Mouse (Mus musculus) forebrain, embryonic 16.5 days (tissue): Measurements from ENCODE around the gene Cnot6l. TPM values are rescaled to one million over a fixed set of nuclear protein-coding genes. Genes with fewer than 3 reads are reported as not detected.
A peak's percentile ranks its signal among the peaks of the same experiment; 100 is the strongest.

Experiments used
- ATAC-seq: fragments of 200-750 bp; cut with Nextera tagmentation; 2 replicates; pipeline ENCODE4 v1.8.0; 2017; ENCODE audit warnings: mild to moderate bottlenecking, moderate library complexity
- H3K27ac ChIP-seq: fragments of 300-500 bp; sonication (generic); 2 replicates; pipeline ENCODE4 v1.5.1; 2014; ENCODE audit warnings: low read length, control low read depth
- H3K27me3 ChIP-seq: fragments of 300-500 bp; sonication (generic); replicated peaks from 2 replicates; pipeline ENCODE4 v1.6.1; 2014; ENCODE audit warnings: low read length; ENCODE audit not compliant: control insufficient read depth, insufficient read depth
- H3K36me3 ChIP-seq: fragments of 300-500 bp; sonication (generic); 2 replicates; pipeline ENCODE4 v1.6.1; 2014; ENCODE audit not compliant: control insufficient read depth, insufficient read depth
- H3K4me1 ChIP-seq: fragments of 300-500 bp; sonication (generic); replicated peaks from 2 replicates; pipeline ENCODE4 v1.6.1; 2014; ENCODE audit warnings: low read length; ENCODE audit not compliant: control insufficient read depth, insufficient read depth
- H3K4me2 ChIP-seq: fragments of 300-500 bp; sonication (generic); 2 replicates; pipeline ENCODE4 v1.6.1; 2014; ENCODE audit warnings: mild to moderate bottlenecking, low read length, control low read depth
- H3K4me3 ChIP-seq: fragments of 300-500 bp; sonication (generic); replicated peaks from 2 replicates; pipeline ENCODE4 v1.5.1; 2014; ENCODE audit warnings: mild to moderate bottlenecking, low read length, control low read depth
- H3K9ac ChIP-seq: fragments of 300-500 bp; sonication (generic); replicated peaks from 2 replicates; pipeline ENCODE4 v1.6.1; 2014; ENCODE audit warnings: low read depth, low read length, control low read depth
- H3K9me3 ChIP-seq: fragments of 300-500 bp; sonication (generic); 2 replicates; pipeline ENCODE4 v1.6.1; 2016; ENCODE audit warnings: low read length; ENCODE audit not compliant: control insufficient read depth
- WGBS: fragments of 180-500 bp; shearing (Covaris S2); extraction: QIAGEN DNeasy Blood & Tissue Kit; methylation state at CpG from one replicate; pipeline ENCODE4 v1.1.7; 2014; 5-methylcytosine and 5-hydroxymethylcytosine counted together
- polyA plus RNA-seq: library from polyadenylated mRNA; unstranded; fragments of >200 nt; fragmentation: Nextera tagmentation; extraction: Ambion mirVana; gene quantifications from 2 replicates; pipeline ENCODE4 v1.2.1, GENCODE M21; 2015

The Cnot6l gene
- 13.9 and 16.7 TPM in 2 replicates for polyA plus RNA-seq

- H3K4me1 ChIP-seq = peaks cover 14% of the 10 kb centered on the region
- no peak for ATAC-seq
- H3K4me3 ChIP-seq = peak within 1 kb of the TSS; percentile 95
- H3K27me3 ChIP-seq = no peaks in the 10 kb centered on the region
- H3K9ac ChIP-seq = peak within 1 kb of the TSS; percentile 97
- no peaks in the 10 kb centered on the region for H3K36me3 ChIP-seq
- no peaks in the 10 kb centered on the region for H3K9me3 ChIP-seq
- H3K4me2 ChIP-seq = peak within 1 kb of the TSS; percentile 70
- 48% methylated on average over 5 of the region's 5 CpGs for WGBS
- peak within 1 kb of the TSS; percentile 99 for H3K27ac ChIP-seq
These were observed at the start of gene Cnot6l for GRCm38 (mm10) chr5:96164021-96164411. Gene Cnot6l, minus strand, starts transcription at chr5:96164171.

GRCm38 (mm10) chr5:96209916-96210583, 46.1 kb upstream of the Cnot6l start:
- H3K36me3 ChIP-seq = peaks cover 5% of the 10 kb centered on the region; the same call in 1 of the 2 replicates
- H3K27me3 ChIP-seq = no peaks in the 10 kb centered on the region
- peak overlapping the region; percentile 73 for H3K9ac ChIP-seq
- H3K4me2 ChIP-seq = peak overlapping the region; percentile 87
- peak overlapping the region; percentile 75; the same call in 1 of the 2 replicates for H3K27ac ChIP-seq
- no peaks in the 10 kb centered on the region for H3K9me3 ChIP-seq
- peak overlapping the region; percentile 62 for H3K4me3 ChIP-seq
- WGBS = under 1% methylated on average over 35 of the region's 35 CpGs
- ATAC-seq = peak; percentile 98
- peaks cover 14% of the 10 kb centered on the region for H3K4me1 ChIP-seq

- peak within 1 kb of the TSS; percentile 62 for H3K4me3 ChIP-seq
- peak within 1 kb of the TSS; percentile 73 for H3K9ac ChIP-seq
- H3K4me2 ChIP-seq = peak within 1 kb of the TSS; percentile 87
- no peaks in the 10 kb centered on the region for H3K27me3 ChIP-seq
- H3K36me3 ChIP-seq = peaks cover 5% of the 10 kb centered on the region; the same call in 1 of the 2 replicates
- 1% methylated on average over 17 of the region's 17 CpGs for WGBS
- H3K4me1 ChIP-seq = peaks cover 14% of the 10 kb centered on the region
- no peaks in the 10 kb centered on the region for H3K9me3 ChIP-seq
- H3K27ac ChIP-seq = peak within 1 kb of the TSS; percentile 75; the same call in 1 of the 2 replicates
- ATAC-seq = peak; percentile 69
These were observed 45.5 kb upstream of the Cnot6l start, which contains the start of gene Mrpl1 for GRCm38 (mm10) chr5:96209459-96209858. Gene Mrpl1, plus strand, starts transcription at chr5:96209493.

- WGBS = 64% methylated on average over 4 of the region's 4 CpGs
These were observed 44.6 kb upstream of the Cnot6l start for GRCm38 (mm10) chr5:96208543-96208942.

GRCm38 (mm10) chr5:96207531-96207930, 43.6 kb upstream of the Cnot6l start:
- WGBS = 63% methylated on average over 2 of the region's 2 CpGs
- no peaks in the 10 kb centered on the region for H3K27me3 ChIP-seq
- H3K27ac ChIP-seq = no peak overlapping the region
- H3K4me3 ChIP-seq = no peak overlapping the region
- no peak overlapping the region for H3K4me2 ChIP-seq
- H3K9me3 ChIP-seq = no peaks in the 10 kb centered on the region
- ATAC-seq = no peak
- H3K36me3 ChIP-seq = no peaks in the 10 kb centered on the region
- peaks cover 14% of the 10 kb centered on the region for H3K4me1 ChIP-seq
- H3K9ac ChIP-seq = no peak overlapping the region

More at GRCm38 (mm10) chr5:96208543-96208942, 44.6 kb upstream of the Cnot6l start:
- H3K4me1 ChIP-seq = peaks cover 14% of the 10 kb centered on the region
- no peak overlapping the region for H3K27ac ChIP-seq
- no peak for ATAC-seq
- no peaks in the 10 kb centered on the region for H3K9me3 ChIP-seq
- H3K27me3 ChIP-seq = no peaks in the 10 kb centered on the region
- H3K36me3 ChIP-seq = no peaks in the 10 kb centered on the region
- no peak overlapping the region for H3K4me3 ChIP-seq
- no peak overlapping the region for H3K4me2 ChIP-seq
- H3K9ac ChIP-seq = no peak overlapping the region

- Histone ChIP-seq H3K36me3 (no peaks in the 10 kb centered on the region), H3K4me2 (no peak overlapping the region), H3K4me3 (no peak overlapping the region), H3K4me1 (peaks cover 14% of the 10 kb centered on the region), H3K9me3 (no peaks in the 10 kb centered on the region), H3K27me3 (no peaks in the 10 kb centered on the region), H3K27ac (no peak overlapping the region), H3K9ac (no peak overlapping the region)
- no peak for ATAC-seq
- 24% methylated on average over 2 of the region's 2 CpGs for WGBS
These were observed 42.9 kb upstream of the Cnot6l start for GRCm38 (mm10) chr5:96206897-96207296.

GRCm38 (mm10) chr5:96201462-96202154, 37.6 kb upstream of the Cnot6l start:
- no peaks in the 10 kb centered on the region for H3K36me3 ChIP-seq
- no peaks in the 10 kb centered on the region for H3K27me3 ChIP-seq
- no peaks in the 10 kb centered on the region for H3K9me3 ChIP-seq
- no peak overlapping the region for H3K9ac ChIP-seq
- H3K4me3 ChIP-seq = no peak overlapping the region
- no peak overlapping the region for H3K27ac ChIP-seq
- 84% methylated on average over 10 of the region's 10 CpGs for WGBS
- ATAC-seq = no peak
- H3K4me1 ChIP-seq = no peaks in the 10 kb centered on the region
- no peak overlapping the region for H3K4me2 ChIP-seq

- H3K9ac ChIP-seq = no peak overlapping the region
- no peaks in the 10 kb centered on the region for H3K36me3 ChIP-seq
- ATAC-seq = no peak
- no peak overlapping the region for H3K4me3 ChIP-seq
- no peaks in the 10 kb centered on the region for H3K27me3 ChIP-seq
- H3K9me3 ChIP-seq = no peaks in the 10 kb centered on the region
- WGBS = 84% methylated on average over 3 of the region's 3 CpGs
- H3K4me2 ChIP-seq = no peak overlapping the region
- no peaks in the 10 kb centered on the region for H3K4me1 ChIP-seq
- H3K27ac ChIP-seq = no peak overlapping the region
These were observed 36.3 kb upstream of the Cnot6l start for GRCm38 (mm10) chr5:96200269-96200668.

- 50% methylated on average over 6 of the region's 6 CpGs for WGBS
- Histone ChIP-seq H3K4me2 (no peak overlapping the region), H3K4me3 (no peak overlapping the region), H3K4me1 (no peaks in the 10 kb centered on the region), H3K27me3 (no peaks in the 10 kb centered on the region), H3K36me3 (no peaks in the 10 kb centered on the region), H3K27ac (no peak overlapping the region), H3K9me3 (no peaks in the 10 kb centered on the region), H3K9ac (no peak overlapping the region)
- ATAC-seq = no peak
These were observed 34.3 kb upstream of the Cnot6l start for GRCm38 (mm10) chr5:96198271-96198670.
